Mouse (Mus musculus): ENCODE results near the gene Zfp784. TPM values are rescaled to one million over a fixed set of nuclear protein-coding genes. Genes with fewer than 3 reads are reported as not detected.

Gene Zfp784
- total and polyA plus RNA-seq, 3 experiments: 0.96 to 2.9 TPM; not detected in 1

DNA sequence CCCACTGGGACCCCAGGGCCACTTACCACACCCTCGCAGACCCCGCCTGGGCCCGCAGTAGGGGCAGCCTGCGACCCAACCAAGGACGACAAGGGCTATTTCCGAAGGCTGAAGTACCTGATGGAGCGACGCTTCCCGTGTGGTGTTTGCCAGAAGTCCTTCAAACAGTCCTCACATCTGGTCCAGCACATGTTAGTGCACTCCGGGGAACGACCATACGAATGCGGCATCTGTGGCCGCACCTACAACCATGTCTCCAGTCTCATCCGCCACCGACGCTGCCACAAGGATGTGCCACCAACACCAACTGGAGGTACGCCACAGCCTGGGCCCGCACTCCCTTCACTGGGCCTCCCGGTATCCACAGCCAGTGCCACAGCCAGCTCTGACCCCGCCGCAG lies 8.7 kb downstream of the Zfp784 start:
- Histone ChIP-seq H3K27ac (ENCODE audit: control insufficient read depth, low read depth, low read length) (no peak overlapping the region), H3K9me3 (replicated peaks; ENCODE audit: insufficient read depth, low read length) (no peaks in the 10 kb centered on the region), H3K4me3 (ENCODE audit: control insufficient read depth in 1 of 2, insufficient read depth in 1 of 2, low read depth in 2 of 2, low read length in 2 of 2) (no peak overlapping the region), H3K4me1 (ENCODE audit: control insufficient read depth in 1 of 2, insufficient read depth in 2 of 2, low read length in 2 of 2) (no peaks in the 10 kb centered on the region), H3K9ac (ENCODE audit: control insufficient read depth, low read depth, low read length, poor library complexity, severe bottlenecking) (no peak overlapping the region), H3K36me3 (ENCODE audit: control insufficient read depth in 1 of 2, insufficient read depth in 2 of 2, low read length in 2 of 2) (peaks cover 0 to 2% of the 10 kb centered on the region in 2 experiments; a peak in 1 of 4 replicates), H3K79me2 (ENCODE audit: control insufficient read depth, insufficient read depth, low read length, poor library complexity) (no peaks in the 10 kb centered on the region; the same call in 1 of the 2 replicates), H3K27me3 (ENCODE audit: control insufficient read depth in 1 of 2, insufficient read depth in 2 of 2, low read length in 2 of 2) (no peaks in the 10 kb centered on the region)
- TF ChIP-seq MEF2A (IDR thresholded peaks at IDR 0.05; ENCODE audit: extremely low read depth, insufficient replicate concordance, low read depth, low read length, poor library complexity, severe bottlenecking) (no peak), MAFK (IDR thresholded peaks at IDR 0.05; ENCODE audit: borderline replicate concordance, low read depth, low read length) (no peak)
- DNase-seq (ENCODE audit: low read depth, low spot score): no peak

- TF ChIP-seq KAT2A (conservative IDR thresholded peaks at IDR 0.05; ENCODE audit: low read depth, low read length) (no peak), NELFE (IDR thresholded peaks at IDR 0.05; ENCODE audit: low read depth, low read length) (no peak), UBTF (IDR thresholded peaks at IDR 0.05; ENCODE audit: borderline replicate concordance, insufficient read depth, low read depth, low read length) (no peak), ETS1 (IDR thresholded peaks at IDR 0.05; ENCODE audit: low read depth, low read length) (no peak), USF1 (IDR thresholded peaks at IDR 0.05; ENCODE audit: low read depth, low read length) (no peak), GABPA (IDR thresholded peaks at IDR 0.05; ENCODE audit: low read depth, low read length) (no peak), MXI1 (IDR thresholded peaks at IDR 0.05; ENCODE audit: low read depth, low read length) (no peak), TBP (IDR thresholded peaks at IDR 0.05; ENCODE audit: low read depth, low read length) (no peak), MAX (IDR thresholded peaks at IDR 0.05; ENCODE audit: low read length) (no peak), MAFK (IDR thresholded peaks at IDR 0.05; ENCODE audit: borderline replicate concordance, low read depth, low read length) (no peak), POLR2AphosphoS2 (IDR thresholded peaks at IDR 0.05; ENCODE audit: low read length) (no peak), ZNF384 (IDR thresholded peaks at IDR 0.05; ENCODE audit: low read depth, low read length) (no peak), BHLHE40 (IDR thresholded peaks at IDR 0.05; ENCODE audit: borderline replicate concordance, low read depth, low read length) (no peak)
- Histone ChIP-seq H3K9me3 (replicated peaks; ENCODE audit: insufficient read depth, low read length) (no peaks in the 10 kb centered on the region), H3K27me3 (ENCODE audit: control insufficient read depth in 1 of 2, insufficient read depth in 2 of 2, low read length in 2 of 2) (no peaks in the 10 kb centered on the region), H3K36me3 (ENCODE audit: control insufficient read depth in 1 of 2, insufficient read depth in 2 of 2, low read length in 2 of 2) (peaks cover 0 to 33% of the 10 kb centered on the region in 2 experiments; a peak in 3 of 4 replicates), H3K79me2 (ENCODE audit: control insufficient read depth, insufficient read depth, low read length, poor library complexity) (peaks cover 23% of the 10 kb centered on the region), H3K4me3 (ENCODE audit: control insufficient read depth in 1 of 2, insufficient read depth in 1 of 2, low read depth in 2 of 2, low read length in 2 of 2) (peak overlapping the region; percentile 92 to 93), H3K9ac (ENCODE audit: control insufficient read depth, low read depth, low read length, poor library complexity, severe bottlenecking) (peak overlapping the region; percentile 98), H3K27ac (ENCODE audit: control insufficient read depth, low read depth, low read length) (peak overlapping the region; percentile 96), H3K4me1 (ENCODE audit: control insufficient read depth in 1 of 2, insufficient read depth in 2 of 2, low read length in 2 of 2) (peaks cover 7 to 33% of the 10 kb centered on the region in 2 experiments; a peak in 3 of 4 replicates)
- DNase-seq (ENCODE audit: low read depth, low spot score): no peak
These were observed 17.0 kb downstream of the Zfp784 start for GRCm38 (mm10) chr7:5021197-5021596.

DNA sequence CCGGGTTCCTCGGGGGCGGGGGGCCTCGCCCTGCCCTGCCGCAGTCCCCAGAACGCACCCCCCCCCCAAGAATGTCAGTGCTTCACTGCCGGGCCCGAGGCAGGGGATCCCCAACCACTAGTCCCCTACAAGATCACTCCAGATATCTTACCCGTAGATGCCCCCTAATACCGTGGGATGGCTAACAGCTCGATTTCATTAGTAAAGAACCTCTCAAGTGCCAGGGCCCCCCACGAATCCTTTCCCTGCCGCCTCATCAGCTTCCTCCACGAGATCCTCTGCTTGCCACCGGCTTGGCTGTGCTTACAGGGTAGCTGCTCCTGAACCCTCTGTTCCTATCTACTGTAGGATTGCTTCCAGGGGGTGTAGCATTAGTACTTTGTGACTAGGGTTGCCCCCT lies 17.6 kb downstream of the Zfp784 start:
- H3K4me1 ChIP-seq (ENCODE audit: control insufficient read depth in 1 of 2, insufficient read depth in 2 of 2, low read length in 2 of 2): peaks cover 7 to 35% of the 10 kb centered on the region in 2 experiments; a peak in 3 of 4 replicates
- peaks cover 23% of the 10 kb centered on the region for H3K79me2 ChIP-seq (ENCODE audit: control insufficient read depth, insufficient read depth, low read length, poor library complexity)
- H3K27ac ChIP-seq (ENCODE audit: control insufficient read depth, low read depth, low read length): peak overlapping the region; percentile 96
- H3K36me3 ChIP-seq (ENCODE audit: control insufficient read depth in 1 of 2, insufficient read depth in 2 of 2, low read length in 2 of 2): peaks cover 0 to 36% of the 10 kb centered on the region in 2 experiments; a peak in 3 of 4 replicates
- peak; percentile 64 for DNase-seq (ENCODE audit: low read depth, low spot score)
- H3K9me3 ChIP-seq (replicated peaks; ENCODE audit: insufficient read depth, low read length): no peaks in the 10 kb centered on the region
- H3K4me3 ChIP-seq (ENCODE audit: control insufficient read depth in 1 of 2, insufficient read depth in 1 of 2, low read depth in 2 of 2, low read length in 2 of 2): peak overlapping the region; percentile 92 to 93
- H3K9ac ChIP-seq (ENCODE audit: control insufficient read depth, low read depth, low read length, poor library complexity, severe bottlenecking): peak overlapping the region; percentile 98
- TF ChIP-seq E2F4 (IDR thresholded peaks at IDR 0.05; ENCODE audit: borderline replicate concordance, low read depth, low read length) (peak; percentile 2; the same call in 1 of the 2 replicates), MAZ (IDR thresholded peaks at IDR 0.05; ENCODE audit: low read depth, low read length) (peak; percentile 23; the same call in 1 of the 2 replicates), MYC (IDR thresholded peaks at IDR 0.05; ENCODE audit: low read depth, low read length) (no peak), MXI1 (IDR thresholded peaks at IDR 0.05; ENCODE audit: low read depth, low read length) (0 out of 2 replicates have a peak, but pooled peaks have one; percentile 13)
- no peaks in the 10 kb centered on the region for H3K27me3 ChIP-seq (ENCODE audit: control insufficient read depth in 1 of 2, insufficient read depth in 2 of 2, low read length in 2 of 2)
